Mouse (Mus musculus): ENCODE results near the gene Phf23. TPM values are rescaled to one million over a fixed set of nuclear protein-coding genes. Genes with fewer than 3 reads are reported as not detected.
A peak's percentile ranks its signal among the peaks of the same experiment; 100 is the strongest.
"Not testable (repeated sequence)": the region's sequence is repeated elsewhere in the genome, so short reads cannot be mapped to it uniquely, and the experiment has no call there.

The Phf23 gene
- polyA plus RNA-seq, 1 experiment: 58.6 TPM

GRCm38 (mm10) chr11:70015677-70016076, 20.1 kb downstream of the Phf23 start:
- no peaks in the 10 kb centered on the region for H3K27me3 ChIP-seq (ENCODE audit: control insufficient read depth, insufficient read depth, insufficient read length)
- H3K4me3 ChIP-seq: peak overlapping the region; percentile 28
- H3K36me3 ChIP-seq (ENCODE audit: control insufficient read depth, insufficient read depth): peaks cover 22% of the 10 kb centered on the region
- peaks cover 19% of the 10 kb centered on the region for H3K79me2 ChIP-seq (ENCODE audit: control insufficient read depth, insufficient read depth)
- TF ChIP-seq TCF12 (IDR thresholded peaks at IDR 0.05; ENCODE audit: insufficient read depth, poor library complexity, severe bottlenecking): no peak
- TF ChIP-seq E2F4 (IDR thresholded peaks at IDR 0.05; ENCODE audit: insufficient read depth): no peak
- TF ChIP-seq POLR2A (IDR thresholded peaks at IDR 0.05; ENCODE audit: insufficient read length, low read depth): no peak
- no peak for TF ChIP-seq CEBPB (IDR thresholded peaks at IDR 0.05; ENCODE audit: insufficient read depth, poor library complexity, severe bottlenecking)
- no peak for TF ChIP-seq USF1 (IDR thresholded peaks at IDR 0.05; ENCODE audit: low read depth)
- no peak for TF ChIP-seq POLR2AphosphoS2 (IDR thresholded peaks at IDR 0.05; ENCODE audit: insufficient read length, low read depth)
- no peak for TF ChIP-seq SRF (IDR thresholded peaks at IDR 0.05; ENCODE audit: control insufficient read depth, insufficient read length, low read depth)
- TF ChIP-seq REST (IDR thresholded peaks at IDR 0.05; ENCODE audit: insufficient read depth, insufficient read length): no peak
- no peak for TF ChIP-seq MAX (IDR thresholded peaks at IDR 0.05; ENCODE audit: low read depth)
- no peak for TF ChIP-seq MYOG (IDR thresholded peaks at IDR 0.05; ENCODE audit: control insufficient read depth in 1 of 3, insufficient read depth in 1 of 3, insufficient read length in 2 of 3, low read depth in 2 of 3)
- TF ChIP-seq TCF3 (IDR thresholded peaks at IDR 0.05; ENCODE audit: insufficient read length, low read depth): no peak
- TF ChIP-seq MYOD1 (IDR thresholded peaks at IDR 0.05; ENCODE audit: control insufficient read depth in 1 of 3, insufficient read length in 2 of 3, low read depth in 2 of 3): no peak
- peak overlapping the region; percentile 66 for H3K4me2 ChIP-seq (ENCODE audit: low read depth)
- no peak overlapping the region for H3ac ChIP-seq (ENCODE audit: control insufficient read depth, insufficient read length)

DNA sequence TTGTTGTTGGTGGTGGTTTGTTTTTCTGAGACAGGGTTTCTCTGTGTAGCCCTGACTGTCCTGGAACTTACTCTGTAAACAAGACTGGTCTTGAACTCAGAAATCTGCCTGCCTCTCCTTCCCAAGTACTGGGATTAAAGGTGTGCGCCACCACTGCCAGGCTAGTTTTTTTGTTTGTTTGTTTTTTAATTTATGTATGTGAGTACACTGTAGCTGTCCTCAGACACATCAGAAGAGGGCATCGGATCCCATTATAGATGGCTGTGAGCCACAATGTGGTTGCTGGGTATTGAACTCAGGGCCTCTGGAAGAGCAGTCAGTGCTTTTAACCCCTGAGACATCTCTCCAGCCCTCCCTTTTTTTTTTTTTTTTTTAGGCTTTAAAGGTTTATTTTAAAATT, 20.6 kb downstream of the Phf23 start:
- Histone ChIP-seq H3K79me2 (ENCODE audit: control insufficient read depth, insufficient read depth) (peaks cover 19% of the 10 kb centered on the region), H3K36me3 (ENCODE audit: control insufficient read depth, insufficient read depth) (peaks cover 17% of the 10 kb centered on the region)
- not testable (repeated sequence) for H3K4me3 ChIP-seq; H3K4me2 ChIP-seq (ENCODE audit: low read depth); H3K27me3 ChIP-seq (ENCODE audit: control insufficient read depth, insufficient read depth, insufficient read length); H3ac ChIP-seq (ENCODE audit: control insufficient read depth, insufficient read length)

DNA sequence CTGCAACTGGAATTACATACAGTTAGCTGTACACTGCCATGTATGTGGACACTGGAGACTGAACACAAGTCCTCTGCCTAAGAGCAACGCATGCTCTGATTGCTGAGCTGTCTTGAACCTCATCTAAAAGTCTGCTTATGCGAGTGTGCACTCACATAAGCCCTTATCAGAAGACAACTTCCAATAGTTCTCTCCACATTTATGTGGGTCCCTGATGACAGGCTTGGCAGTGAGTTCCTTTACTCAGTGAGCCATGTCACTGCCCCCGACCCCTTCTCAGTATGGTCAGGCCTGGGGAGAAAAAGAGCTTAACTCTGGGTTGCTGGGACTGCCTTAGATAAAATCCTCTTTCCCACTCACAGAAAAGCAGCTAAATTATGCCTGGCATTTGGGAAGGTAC, 21.1 kb downstream of the Phf23 start, which contains the start of gene Dlg4:
Dlg4 (plus strand) TSS at position 274 of the 400 bp plus-strand sequence.
- TF ChIP-seq TCF3 (IDR thresholded peaks at IDR 0.05; ENCODE audit: insufficient read length, low read depth): no peak
- TF ChIP-seq E2F4 (IDR thresholded peaks at IDR 0.05; ENCODE audit: insufficient read depth): no peak
- no peak for TF ChIP-seq USF1 (IDR thresholded peaks at IDR 0.05; ENCODE audit: low read depth)
- TF ChIP-seq CEBPB (IDR thresholded peaks at IDR 0.05; ENCODE audit: insufficient read depth, poor library complexity, severe bottlenecking): no peak
- TF ChIP-seq REST (IDR thresholded peaks at IDR 0.05; ENCODE audit: insufficient read depth, insufficient read length): no peak
- TF ChIP-seq MYOG (IDR thresholded peaks at IDR 0.05; ENCODE audit: control insufficient read depth in 1 of 3, insufficient read depth in 1 of 3, insufficient read length in 2 of 3, low read depth in 2 of 3): no peak
- TF ChIP-seq POLR2A (IDR thresholded peaks at IDR 0.05; ENCODE audit: insufficient read length, low read depth): no peak
- TF ChIP-seq TCF12 (IDR thresholded peaks at IDR 0.05; ENCODE audit: insufficient read depth, poor library complexity, severe bottlenecking): no peak
- no peak for TF ChIP-seq MYOD1 (IDR thresholded peaks at IDR 0.05; ENCODE audit: control insufficient read depth in 1 of 3, insufficient read length in 2 of 3, low read depth in 2 of 3)
- Histone ChIP-seq H3K36me3 (ENCODE audit: control insufficient read depth, insufficient read depth) (peaks cover 12% of the 10 kb centered on the region), H3K79me2 (ENCODE audit: control insufficient read depth, insufficient read depth) (peaks cover 20% of the 10 kb centered on the region), H3K27me3 (ENCODE audit: control insufficient read depth, insufficient read depth, insufficient read length) (no peaks in the 10 kb centered on the region), H3K4me2 (ENCODE audit: low read depth) (peak within 1 kb of the TSS; percentile 81), H3ac (ENCODE audit: control insufficient read depth, insufficient read length) (no peak within 1 kb of the TSS), H3K4me3 (peak within 1 kb of the TSS; percentile 43)

DNA sequence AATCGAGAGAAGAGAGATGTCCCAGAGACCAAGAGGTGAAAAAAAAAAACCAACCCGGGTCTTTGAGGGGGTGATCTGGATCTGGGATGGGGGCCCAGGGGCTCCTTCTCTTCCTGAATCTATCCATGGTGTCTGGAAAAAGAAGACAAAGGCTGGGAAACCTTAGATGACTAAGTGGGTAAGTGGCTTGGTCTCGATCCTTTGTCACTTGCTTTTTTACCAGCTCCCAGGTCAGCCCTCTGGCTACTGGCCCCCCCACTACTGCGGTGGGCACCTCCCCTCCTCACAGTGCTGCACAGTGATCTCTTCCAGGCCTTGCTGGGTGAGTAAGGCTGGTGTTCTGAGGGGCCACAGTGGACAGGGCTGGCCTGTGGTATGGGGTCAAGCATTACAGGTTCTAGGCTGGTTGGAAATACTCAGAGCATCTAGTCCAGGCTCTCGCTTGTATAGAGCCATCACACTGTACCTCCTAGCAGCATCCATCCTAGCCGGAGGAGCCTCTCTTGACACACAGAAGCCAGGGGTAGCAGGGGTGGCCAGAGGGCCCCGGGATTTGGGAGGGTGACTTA, 21.7 kb downstream of the Phf23 start:
- Histone ChIP-seq H3K79me2 (ENCODE audit: control insufficient read depth, insufficient read depth) (peaks cover 26% of the 10 kb centered on the region), H3K27me3 (ENCODE audit: control insufficient read depth, insufficient read depth, insufficient read length) (no peaks in the 10 kb centered on the region), H3K4me3 (peak overlapping the region; percentile 43), H3ac (ENCODE audit: control insufficient read depth, insufficient read length) (no peak overlapping the region), H3K36me3 (ENCODE audit: control insufficient read depth, insufficient read depth) (peaks cover 6% of the 10 kb centered on the region), H3K4me2 (ENCODE audit: low read depth) (peak overlapping the region; percentile 81)
- TF ChIP-seq REST (IDR thresholded peaks at IDR 0.05; ENCODE audit: insufficient read depth, insufficient read length) (no peak), MAX (IDR thresholded peaks at IDR 0.05; ENCODE audit: low read depth) (no peak), E2F4 (IDR thresholded peaks at IDR 0.05; ENCODE audit: insufficient read depth) (no peak), TCF3 (IDR thresholded peaks at IDR 0.05; ENCODE audit: insufficient read length, low read depth) (no peak), USF1 (IDR thresholded peaks at IDR 0.05; ENCODE audit: low read depth) (no peak), MYOD1 (IDR thresholded peaks at IDR 0.05; ENCODE audit: control insufficient read depth in 1 of 3, insufficient read length in 2 of 3, low read depth in 2 of 3) (no peak), TCF12 (IDR thresholded peaks at IDR 0.05; ENCODE audit: insufficient read depth, poor library complexity, severe bottlenecking) (no peak), MYOG (IDR thresholded peaks at IDR 0.05; ENCODE audit: control insufficient read depth in 1 of 3, insufficient read depth in 1 of 3, insufficient read length in 2 of 3, low read depth in 2 of 3) (no peak), POLR2AphosphoS2 (IDR thresholded peaks at IDR 0.05; ENCODE audit: insufficient read length, low read depth) (no peak), CEBPB (IDR thresholded peaks at IDR 0.05; ENCODE audit: insufficient read depth, poor library complexity, severe bottlenecking) (no peak), POLR2A (IDR thresholded peaks at IDR 0.05; ENCODE audit: insufficient read length, low read depth) (no peak), SRF (IDR thresholded peaks at IDR 0.05; ENCODE audit: control insufficient read depth, insufficient read length, low read depth) (no peak)
